Mouse (Mus musculus): ENCODE data around the gene Haus2. TPM values are rescaled to one million over a fixed set of nuclear protein-coding genes. Genes with fewer than 3 reads are reported as not detected.

Haus2 gene
- polyA plus RNA-seq, 1 experiment from 2014 or later = 13.2 TPM

- peak; percentile 27 for DNase-seq (ENCODE audit: low spot score)
- TF ChIP-seq CTCF (IDR thresholded peaks at IDR 0.05) (peak; percentile 58), EP300 (IDR thresholded peaks at IDR 0.05) (no peak)
- no peak overlapping the region for H3K4me3 ChIP-seq (ENCODE audit: low read depth, low read length)
- no peaks in the 10 kb centered on the region for H3K27me3 ChIP-seq (replicated peaks; ENCODE audit: insufficient read depth, low read length)
- no peak overlapping the region for H3K9ac ChIP-seq (replicated peaks; ENCODE audit: low read depth)
- no peaks in the 10 kb centered on the region for H3K9me3 ChIP-seq (ENCODE audit: low read length)
- 0 out of 2 replicates have a peak, but pooled peaks cover 8% of the 10 kb centered on the region for H3K36me3 ChIP-seq (ENCODE audit: insufficient read depth, low read length)
- H3K4me2 ChIP-seq (replicated peaks; ENCODE audit: low read depth, low read length) = no peak overlapping the region
- H3K4me1 ChIP-seq (ENCODE audit: insufficient read depth, low read depth, low read length) = peaks cover 3% of the 10 kb centered on the region; the same call in 1 of the 2 replicates
- no peak overlapping the region for H3K27ac ChIP-seq (ENCODE audit: low read length)
- 86% methylated on average over 6 of the region's 6 CpGs for WGBS
- ATAC-seq = no peak
Measured at GRCm38 (mm10) chr2:120606021-120606690, 3.0 kb upstream of the Haus2 start.

- no peak overlapping the region for H3K9ac ChIP-seq (replicated peaks; ENCODE audit: low read depth)
- no peak for DNase-seq (ENCODE audit: low spot score)
- no peak for ATAC-seq
Measured at GRCm38 (mm10) chr2:120616279-120617163, 7.3 kb downstream of the Haus2 start.

GRCm38 (mm10) chr2:120619538-120619937 is 10.4 kb downstream of the Haus2 start:
- no peak for DNase-seq (ENCODE audit: low spot score)
- Histone ChIP-seq H3K4me2 (replicated peaks; ENCODE audit: low read depth, low read length) (no peak overlapping the region), H3K27ac (ENCODE audit: low read length) (no peak overlapping the region), H3K9me3 (ENCODE audit: low read length) (no peaks in the 10 kb centered on the region), H3K9ac (replicated peaks; ENCODE audit: low read depth) (no peak overlapping the region), H3K4me1 (ENCODE audit: insufficient read depth, low read depth, low read length) (no peaks in the 10 kb centered on the region), H3K27me3 (replicated peaks; ENCODE audit: insufficient read depth, low read length) (no peaks in the 10 kb centered on the region), H3K36me3 (ENCODE audit: insufficient read depth, low read length) (peaks cover 16% of the 10 kb centered on the region; the same call in 1 of the 2 replicates), H3K4me3 (ENCODE audit: low read depth, low read length) (no peak overlapping the region)
- no peak for ATAC-seq
- WGBS = 100% methylated on average over 1 of the region's 1 CpGs
- TF ChIP-seq EP300 (IDR thresholded peaks at IDR 0.05) = no peak
- TF ChIP-seq CTCF (IDR thresholded peaks at IDR 0.05) = peak; percentile 52

More at GRCm38 (mm10) chr2:120616279-120617163, 7.3 kb downstream of the Haus2 start:
- TF ChIP-seq EP300 (IDR thresholded peaks at IDR 0.05) (no peak), CTCF (IDR thresholded peaks at IDR 0.05) (no peak)
- Histone ChIP-seq H3K4me1 (ENCODE audit: insufficient read depth, low read depth, low read length) (no peaks in the 10 kb centered on the region), H3K27ac (ENCODE audit: low read length) (no peak overlapping the region), H3K9me3 (ENCODE audit: low read length) (no peaks in the 10 kb centered on the region), H3K4me2 (replicated peaks; ENCODE audit: low read depth, low read length) (no peak overlapping the region), H3K27me3 (replicated peaks; ENCODE audit: insufficient read depth, low read length) (no peaks in the 10 kb centered on the region), H3K4me3 (ENCODE audit: low read depth, low read length) (no peak overlapping the region), H3K36me3 (ENCODE audit: insufficient read depth, low read length) (peaks cover 20% of the 10 kb centered on the region; the same call in 1 of the 2 replicates)
- WGBS = 91% methylated on average over 5 of the region's 5 CpGs

- TF ChIP-seq CTCF (IDR thresholded peaks at IDR 0.05) = no peak
- TF ChIP-seq EP300 (IDR thresholded peaks at IDR 0.05) = no peak
- H3K9me3 ChIP-seq (ENCODE audit: low read length) = no peaks in the 10 kb centered on the region
- no peaks in the 10 kb centered on the region for H3K4me1 ChIP-seq (ENCODE audit: insufficient read depth, low read depth, low read length)
- no peak overlapping the region for H3K4me2 ChIP-seq (replicated peaks; ENCODE audit: low read depth, low read length)
- no peak overlapping the region for H3K9ac ChIP-seq (replicated peaks; ENCODE audit: low read depth)
- H3K36me3 ChIP-seq (ENCODE audit: insufficient read depth, low read length) = peaks cover 10% of the 10 kb centered on the region; the same call in 1 of the 2 replicates
- ATAC-seq = no peak
- no peak for DNase-seq (ENCODE audit: low spot score)
- no peaks in the 10 kb centered on the region for H3K27me3 ChIP-seq (replicated peaks; ENCODE audit: insufficient read depth, low read length)
- H3K4me3 ChIP-seq (ENCODE audit: low read depth, low read length) = no peak overlapping the region
- H3K27ac ChIP-seq (ENCODE audit: low read length) = no peak overlapping the region
Measured at GRCm38 (mm10) chr2:120622920-120623319, 13.7 kb downstream of the Haus2 start.

- H3K36me3 ChIP-seq (ENCODE audit: insufficient read depth, low read length) = no peaks in the 10 kb centered on the region
- H3K9me3 ChIP-seq (ENCODE audit: low read length) = no peaks in the 10 kb centered on the region
- peak; percentile 30 for DNase-seq (ENCODE audit: low spot score)
- TF ChIP-seq EP300 (IDR thresholded peaks at IDR 0.05) (no peak), CTCF (IDR thresholded peaks at IDR 0.05) (no peak)
- H3K27ac ChIP-seq (ENCODE audit: low read length) = no peak overlapping the region
- WGBS = 25% methylated on average over 10 of the region's 10 CpGs
- H3K27me3 ChIP-seq (replicated peaks; ENCODE audit: insufficient read depth, low read length) = no peaks in the 10 kb centered on the region
- peak overlapping the region; percentile 55 for H3K4me2 ChIP-seq (replicated peaks; ENCODE audit: low read depth, low read length)
- no peak overlapping the region for H3K9ac ChIP-seq (replicated peaks; ENCODE audit: low read depth)
- peaks cover 5% of the 10 kb centered on the region; the same call in 1 of the 2 replicates for H3K4me1 ChIP-seq (ENCODE audit: insufficient read depth, low read depth, low read length)
- peak overlapping the region; percentile 45 for H3K4me3 ChIP-seq (ENCODE audit: low read depth, low read length)
- no peak for ATAC-seq
Measured at GRCm38 (mm10) chr2:120628076-120628865, 19.1 kb downstream of the Haus2 start.
